Mouse (Mus musculus) ES-Bruce4 (cell line): Measurements from ENCODE around the gene Lnx2.

Experiments
- CTCF ChIP-seq: IDR thresholded peaks from one replicate; pipeline ENCODE4 v1.8.1; 2011; ENCODE audit warnings: low read depth, low read length
- EP300 ChIP-seq: IDR thresholded peaks from 2 replicates; pipeline ENCODE4 v1.6.1; 2011; ENCODE audit warnings: low read depth, low read length; ENCODE audit not compliant: insufficient read depth

GRCm38 (mm10) chr5:147020579-147020978, 55.8 kb downstream of the Lnx2 start:
- no peak for TF ChIP-seq EP300
- no peak for TF ChIP-seq CTCF
